Mouse (Mus musculus) limb, embryonic 11.5 days (tissue): ENCODE measurements around the gene Wnt9b. TPM values are rescaled to one million over a fixed set of nuclear protein-coding genes. Genes with fewer than 3 reads are reported as not detected.

Experiments used
- ATAC-seq: fragments of 200-750 bp; cut with Nextera tagmentation; 2 replicates; pipeline ENCODE4 v1.8.0; 2017; ENCODE audit warnings: low read depth; ENCODE audit not compliant: insufficient number of reproducible peaks, low FRiP score, low TSS enrichment
- DNase-seq: peaks from one replicate; pipeline ENCODE4 v3.0.0-alpha.2; 2015; ENCODE audit warnings: low spot score
- H3K27ac ChIP-seq: fragments of 300-500 bp; sonication (generic); replicated peaks from 2 replicates; pipeline ENCODE4 v1.5.1; 2014; ENCODE audit warnings: low read depth, mild to moderate bottlenecking, low read length
- H3K27me3 ChIP-seq: fragments of 300-500 bp; sonication (generic); 2 replicates; pipeline ENCODE4 v1.6.1; 2014; ENCODE audit warnings: mild to moderate bottlenecking, low read length, mixed read lengths; ENCODE audit not compliant: control insufficient read depth, insufficient read depth
- H3K36me3 ChIP-seq: fragments of 300-500 bp; sonication (generic); 2 replicates; pipeline ENCODE4 v1.6.1; 2014; ENCODE audit warnings: mild to moderate bottlenecking, low read length, moderate library complexity, mixed read lengths; ENCODE audit not compliant: control insufficient read depth, insufficient read depth
- H3K4me1 ChIP-seq: fragments of 300-500 bp; sonication (generic); 2 replicates; pipeline ENCODE4 v1.6.1; 2014; ENCODE audit warnings: low read length, mixed read lengths; ENCODE audit not compliant: control insufficient read depth, insufficient read depth
- H3K4me2 ChIP-seq: fragments of 300-500 bp; sonication (generic); 2 replicates; pipeline ENCODE4 v1.6.1; 2014; ENCODE audit warnings: low read depth, mild to moderate bottlenecking, moderate library complexity; ENCODE audit not compliant: severe bottlenecking
- H3K4me3 ChIP-seq: fragments of 300-500 bp; sonication (generic); 2 replicates; pipeline ENCODE4 v1.5.1; 2014; ENCODE audit warnings: low read depth, low read length
- H3K9ac ChIP-seq: fragments of 300-500 bp; sonication (generic); 2 replicates; pipeline ENCODE4 v1.6.1; 2014; ENCODE audit warnings: mild to moderate bottlenecking, low read length
- H3K9me3 ChIP-seq: fragments of 300-500 bp; sonication (generic); 2 replicates; pipeline ENCODE4 v1.6.1; 2016; ENCODE audit warnings: low read length; ENCODE audit not compliant: control insufficient read depth
- WGBS: fragments of 180-500 bp; shearing (Covaris S2); extraction: QIAGEN DNeasy Blood & Tissue Kit; methylation state at CpG from one replicate; pipeline ENCODE4 v1.1.7; 2014; 5-methylcytosine and 5-hydroxymethylcytosine counted together
- polyA plus RNA-seq: library from polyadenylated mRNA; unstranded; fragments of >200 nt; fragmentation: Nextera tagmentation; extraction: Ambion mirVana; gene quantifications from 2 replicates; pipeline ENCODE4 v1.2.1, GENCODE M21; 2014

Gene Wnt9b
- polyA plus RNA-seq, 1 experiment from 2014 or later: 0.73 TPM

GRCm38 (mm10) chr11:103685261-103685736 is 64.3 kb downstream of the Wnt9b start:
- Histone ChIP-seq H3K27me3 (no peaks in the 10 kb centered on the region), H3K27ac (no peak overlapping the region), H3K9ac (no peak overlapping the region), H3K36me3 (peaks cover 18% of the 10 kb centered on the region), H3K9me3 (no peaks in the 10 kb centered on the region), H3K4me2 (no peak overlapping the region), H3K4me3 (no peak overlapping the region), H3K4me1 (no peaks in the 10 kb centered on the region)
- WGBS: 93% methylated on average over 7 of the region's 7 CpGs
- DNase-seq: no peak
- ATAC-seq: no peak

GRCm38 (mm10) chr11:103683667-103684334 is 65.8 kb downstream of the Wnt9b start:
- no peaks in the 10 kb centered on the region for H3K27me3 ChIP-seq
- WGBS: 94% methylated on average over 11 of the region's 11 CpGs
- no peak overlapping the region for H3K9ac ChIP-seq
- ATAC-seq (no peak), DNase-seq (no peak)
- no peaks in the 10 kb centered on the region for H3K9me3 ChIP-seq
- H3K4me1 ChIP-seq: no peaks in the 10 kb centered on the region
- H3K4me3 ChIP-seq: no peak overlapping the region
- peaks cover 18% of the 10 kb centered on the region for H3K36me3 ChIP-seq
- H3K27ac ChIP-seq: no peak overlapping the region
- H3K4me2 ChIP-seq: no peak overlapping the region

Other genes starting within 250 kb of the Wnt9b start
- not detected in 2 replicates for gene Lrrc37a, start 245.2 kb downstream of the Wnt9b start, polyA plus RNA-seq
- gene Gm884, start 128.7 kb downstream of the Wnt9b start, polyA plus RNA-seq: not detected in 2 replicates
- not detected in 2 replicates for gene Lyzl6, start 110.9 kb downstream of the Wnt9b start, polyA plus RNA-seq
- gene Rprml, start 100.3 kb downstream of the Wnt9b start, polyA plus RNA-seq: not detected in 2 replicates
- 83.2 and 86.7 TPM in 2 replicates for gene Gosr2, start 51.9 kb downstream of the Wnt9b start, polyA plus RNA-seq
- gene Wnt3, start 24.3 kb upstream of the Wnt9b start, polyA plus RNA-seq: 5.1 and 6.1 TPM in 2 replicates
- gene Nsf, start 204.2 kb upstream of the Wnt9b start, polyA plus RNA-seq: 46.3 and 51.2 TPM in 2 replicates
- 77.4 and 82.0 TPM in 2 replicates for gene Arf2, start 216.9 kb upstream of the Wnt9b start, polyA plus RNA-seq